Mouse (Mus musculus): ENCODE measurements around the gene Ubl4b. TPM values are rescaled to one million over a fixed set of nuclear protein-coding genes. Genes with fewer than 3 reads are reported as not detected.
A peak's percentile ranks its signal among the peaks of the same experiment; 100 is the strongest.

Ubl4b gene
- polyA plus RNA-seq, 1 experiment from 2014 or later, result not detected

GRCm38 (mm10) chr3:107583893-107584292 lies 29.0 kb upstream of the Ubl4b start:
- Histone ChIP-seq H3K9me3 (no peaks in the 10 kb centered on the region), H3K27ac (replicated peaks) (no peak overlapping the region), H3K4me1 (peaks cover 10% of the 10 kb centered on the region), H3K4me3 (no peak overlapping the region), H3K4me2 (replicated peaks) (no peak overlapping the region), H3K27me3 (peaks cover 99% of the 10 kb centered on the region), H3K36me3 (no peaks in the 10 kb centered on the region), H3K9ac (replicated peaks) (no peak overlapping the region)
- 11% methylated on average over 1 of the region's 1 CpGs for WGBS
- ATAC-seq (ENCODE audit: low FRiP score, low read depth), result no peak

- Histone ChIP-seq H3K9ac (replicated peaks) (peak overlapping the region; percentile 24; the same call in 1 of the 2 replicates), H3K27ac (replicated peaks) (no peak overlapping the region), H3K4me1 (peaks cover 10% of the 10 kb centered on the region), H3K36me3 (no peaks in the 10 kb centered on the region), H3K27me3 (peaks cover 97% of the 10 kb centered on the region), H3K9me3 (no peaks in the 10 kb centered on the region), H3K4me3 (peak overlapping the region; percentile 34), H3K4me2 (replicated peaks) (peak overlapping the region; percentile 53)
- WGBS, result under 1% methylated on average over 65 of the region's 65 CpGs
- ATAC-seq (ENCODE audit: low FRiP score, low read depth), result no peak
These were observed 28.2 kb upstream of the Ubl4b start for GRCm38 (mm10) chr3:107582875-107583767.

- H3K27ac ChIP-seq (replicated peaks), result no peak overlapping the region
- H3K4me2 ChIP-seq (replicated peaks), result peak overlapping the region; percentile 53
- H3K9me3 ChIP-seq, result no peaks in the 10 kb centered on the region
- H3K4me1 ChIP-seq, result peaks cover 10% of the 10 kb centered on the region
- WGBS, result 2% methylated on average over 18 of the region's 18 CpGs
- no peak for ATAC-seq (ENCODE audit: low FRiP score, low read depth)
- H3K27me3 ChIP-seq, result peaks cover 97% of the 10 kb centered on the region
- H3K36me3 ChIP-seq, result no peaks in the 10 kb centered on the region
- H3K9ac ChIP-seq (replicated peaks), result 0 out of 2 replicates have a peak overlapping the region, but pooled peaks have one; percentile 24
- H3K4me3 ChIP-seq, result peak overlapping the region; percentile 34
These were observed 27.4 kb upstream of the Ubl4b start for GRCm38 (mm10) chr3:107582130-107582874.

DNA sequence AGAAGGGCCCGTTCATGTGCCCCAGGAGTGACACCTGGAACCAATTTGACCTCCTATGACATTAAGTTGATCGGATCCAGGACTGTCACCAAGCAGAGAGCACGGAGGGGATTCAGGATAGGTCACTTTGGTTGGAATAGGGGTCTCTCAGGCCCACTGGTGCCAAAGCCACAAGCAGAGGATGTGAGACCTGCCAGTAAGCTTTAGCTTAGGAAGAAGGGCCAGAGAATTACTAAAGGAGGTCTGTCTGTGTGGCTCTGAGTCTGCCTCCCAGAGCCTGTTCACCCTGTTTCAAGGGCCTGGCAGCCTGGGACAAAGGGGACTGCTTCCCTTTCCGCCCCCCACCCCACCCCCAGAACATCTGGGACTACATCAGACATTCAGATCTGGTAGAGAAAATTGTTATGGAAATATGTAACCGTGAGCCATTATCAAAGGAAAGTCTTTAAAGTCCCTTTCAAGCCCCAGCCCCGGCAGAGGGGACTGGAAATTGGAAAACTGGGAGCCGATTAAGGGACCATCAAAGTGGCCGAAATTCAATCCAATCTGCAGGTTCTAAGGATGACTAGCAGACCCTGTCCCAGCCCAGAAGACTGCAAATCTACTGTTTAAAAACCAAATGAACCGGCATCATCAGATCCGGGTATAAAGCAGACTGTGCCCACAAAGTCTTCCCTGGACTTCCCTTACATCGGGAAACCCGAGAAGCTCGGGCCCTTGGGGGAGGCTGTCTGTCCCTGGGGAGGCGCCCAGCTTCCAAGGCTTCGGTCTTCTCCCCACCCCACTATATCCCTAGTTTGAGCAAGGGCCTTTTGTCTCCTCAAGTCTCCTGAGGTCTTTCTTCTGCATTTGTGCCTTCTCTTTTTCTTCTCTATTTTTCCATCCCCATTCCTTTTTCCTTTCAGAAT lies 26.5 kb upstream of the Ubl4b start:
- no peak for ATAC-seq (ENCODE audit: low FRiP score, low read depth)
- Histone ChIP-seq H3K9me3 (no peaks in the 10 kb centered on the region), H3K4me1 (peaks cover 10% of the 10 kb centered on the region), H3K4me2 (replicated peaks) (no peak overlapping the region), H3K27me3 (peaks cover 89% of the 10 kb centered on the region), H3K36me3 (no peaks in the 10 kb centered on the region), H3K9ac (replicated peaks) (no peak overlapping the region), H3K4me3 (no peak overlapping the region), H3K27ac (replicated peaks) (no peak overlapping the region)
- WGBS, result 2% methylated on average over 15 of the region's 15 CpGs

GRCm38 (mm10) chr3:107579466-107579865 lies 24.6 kb upstream of the Ubl4b start:
- Histone ChIP-seq H3K4me3 (no peak overlapping the region), H3K9ac (replicated peaks) (no peak overlapping the region), H3K4me2 (replicated peaks) (no peak overlapping the region), H3K9me3 (no peaks in the 10 kb centered on the region), H3K27ac (replicated peaks) (no peak overlapping the region), H3K4me1 (peaks cover 10% of the 10 kb centered on the region), H3K27me3 (peaks cover 70% of the 10 kb centered on the region), H3K36me3 (no peaks in the 10 kb centered on the region)
- no peak for ATAC-seq (ENCODE audit: low FRiP score, low read depth)
- 2% methylated on average over 4 of the region's 4 CpGs for WGBS

DNA sequence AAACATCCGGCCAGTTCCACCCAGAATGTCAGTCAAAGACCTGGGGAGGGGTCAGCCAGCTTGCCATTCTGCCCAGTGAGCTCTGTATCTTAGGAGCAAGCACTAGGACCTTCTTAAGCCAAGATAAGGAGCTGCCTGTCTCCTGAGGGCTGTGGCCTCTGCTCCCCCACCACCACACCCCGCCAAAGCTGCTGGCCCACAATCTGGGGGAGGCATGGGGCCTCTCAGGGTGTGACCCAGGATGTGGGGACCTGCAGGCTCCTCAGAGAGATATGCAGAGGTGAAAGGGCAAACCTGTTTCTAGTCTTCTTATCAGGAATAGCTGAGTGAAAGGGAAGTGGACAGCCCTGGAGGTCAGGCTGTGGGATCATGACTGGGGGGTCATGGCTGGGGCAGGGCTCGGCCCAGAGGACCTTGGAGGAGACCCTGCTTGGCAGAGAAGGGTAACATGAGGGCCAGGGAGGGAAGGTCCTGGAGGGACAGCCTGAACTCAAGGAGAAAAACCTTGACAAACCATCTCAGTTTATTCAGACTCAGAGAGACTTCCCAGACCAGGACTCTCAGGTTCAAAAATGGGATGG lies 23.0 kb upstream of the Ubl4b start:
- Histone ChIP-seq H3K4me3 (no peak overlapping the region), H3K4me1 (peaks cover 4% of the 10 kb centered on the region), H3K9ac (replicated peaks) (no peak overlapping the region), H3K27ac (replicated peaks) (no peak overlapping the region), H3K27me3 (peaks cover 55% of the 10 kb centered on the region), H3K36me3 (no peaks in the 10 kb centered on the region), H3K4me2 (replicated peaks) (no peak overlapping the region), H3K9me3 (no peaks in the 10 kb centered on the region)
- WGBS, result 50% methylated on average over 3 of the region's 3 CpGs
- no peak for ATAC-seq (ENCODE audit: low FRiP score, low read depth)

GRCm38 (mm10) chr3:107576807-107577206 lies 21.9 kb upstream of the Ubl4b start:
- Histone ChIP-seq H3K4me1 (no peaks in the 10 kb centered on the region; the same call in 1 of the 2 replicates), H3K27ac (replicated peaks) (no peak overlapping the region), H3K4me3 (no peak overlapping the region), H3K27me3 (peaks cover 47% of the 10 kb centered on the region), H3K4me2 (replicated peaks) (no peak overlapping the region), H3K9me3 (no peaks in the 10 kb centered on the region), H3K9ac (replicated peaks) (no peak overlapping the region), H3K36me3 (no peaks in the 10 kb centered on the region)
- no peak for ATAC-seq (ENCODE audit: low FRiP score, low read depth)
- 84% methylated on average over 3 of the region's 3 CpGs for WGBS

DNA sequence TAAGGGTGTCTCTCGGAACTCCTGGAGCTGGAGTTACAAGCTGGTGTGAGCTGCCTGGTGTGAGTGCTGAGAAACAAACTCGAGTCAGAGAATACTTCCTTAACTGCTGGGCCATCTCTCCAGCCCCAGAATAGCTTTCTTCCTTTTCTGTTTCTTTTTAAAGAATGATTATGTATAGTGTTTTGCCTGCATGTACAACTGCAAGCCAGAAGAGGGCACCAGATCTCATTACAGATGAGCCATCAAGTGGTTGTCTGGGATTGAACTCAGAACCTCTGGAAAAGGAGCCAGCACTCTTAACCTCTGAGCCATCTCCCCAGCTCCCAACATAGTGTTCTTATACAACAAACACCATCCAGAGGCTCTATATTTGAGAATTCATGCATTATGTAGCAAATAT lies 16.3 kb upstream of the Ubl4b start:
- Histone ChIP-seq H3K36me3 (no peaks in the 10 kb centered on the region), H3K9me3 (no peaks in the 10 kb centered on the region), H3K4me3 (no peak overlapping the region), H3K4me2 (replicated peaks) (no peak overlapping the region), H3K4me1 (no peaks in the 10 kb centered on the region), H3K27me3 (peaks cover 8% of the 10 kb centered on the region), H3K9ac (replicated peaks) (no peak overlapping the region), H3K27ac (replicated peaks) (no peak overlapping the region)
- WGBS, result 56% methylated on average over 2 of the region's 2 CpGs
- no peak for ATAC-seq (ENCODE audit: low FRiP score, low read depth)

DNA sequence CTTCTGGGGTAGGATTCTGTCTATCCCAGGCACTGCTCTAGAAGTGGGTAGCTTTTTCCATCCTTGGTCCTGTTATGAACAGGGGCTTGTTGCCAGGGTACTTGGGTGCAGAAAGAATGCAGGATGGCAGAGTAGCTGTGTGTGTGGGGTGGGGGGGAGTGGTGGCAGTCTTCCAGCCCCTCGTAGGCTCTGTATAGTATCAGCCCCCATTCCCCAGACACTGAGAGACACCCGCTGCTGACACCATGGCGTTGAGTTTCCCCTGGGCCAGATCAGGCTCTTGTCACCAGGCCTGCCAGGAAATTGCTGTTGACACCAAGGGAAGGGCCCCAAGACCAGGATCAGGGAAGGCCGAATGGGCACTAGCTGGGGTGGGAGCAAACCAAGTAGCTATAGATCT lies 13.8 kb upstream of the Ubl4b start:
- Histone ChIP-seq H3K27me3 (peaks cover 11% of the 10 kb centered on the region), H3K9me3 (no peaks in the 10 kb centered on the region), H3K27ac (replicated peaks) (no peak overlapping the region), H3K36me3 (no peaks in the 10 kb centered on the region), H3K9ac (replicated peaks) (no peak overlapping the region), H3K4me3 (no peak overlapping the region), H3K4me2 (replicated peaks) (no peak overlapping the region), H3K4me1 (peaks cover 2% of the 10 kb centered on the region; the same call in 1 of the 2 replicates)
- WGBS, result 77% methylated on average over 4 of the region's 4 CpGs
- no peak for ATAC-seq (ENCODE audit: low FRiP score, low read depth)

- Histone ChIP-seq H3K9ac (replicated peaks) (no peak overlapping the region), H3K9me3 (no peaks in the 10 kb centered on the region), H3K27ac (replicated peaks) (no peak overlapping the region), H3K27me3 (peaks cover 11% of the 10 kb centered on the region), H3K4me1 (peaks cover 2% of the 10 kb centered on the region; the same call in 1 of the 2 replicates), H3K4me3 (no peak overlapping the region), H3K4me2 (replicated peaks) (no peak overlapping the region), H3K36me3 (no peaks in the 10 kb centered on the region)
- WGBS, result 87% methylated on average over 7 of the region's 7 CpGs
- ATAC-seq (ENCODE audit: low FRiP score, low read depth), result no peak
These were observed 12.9 kb upstream of the Ubl4b start for GRCm38 (mm10) chr3:107567766-107568165.

DNA sequence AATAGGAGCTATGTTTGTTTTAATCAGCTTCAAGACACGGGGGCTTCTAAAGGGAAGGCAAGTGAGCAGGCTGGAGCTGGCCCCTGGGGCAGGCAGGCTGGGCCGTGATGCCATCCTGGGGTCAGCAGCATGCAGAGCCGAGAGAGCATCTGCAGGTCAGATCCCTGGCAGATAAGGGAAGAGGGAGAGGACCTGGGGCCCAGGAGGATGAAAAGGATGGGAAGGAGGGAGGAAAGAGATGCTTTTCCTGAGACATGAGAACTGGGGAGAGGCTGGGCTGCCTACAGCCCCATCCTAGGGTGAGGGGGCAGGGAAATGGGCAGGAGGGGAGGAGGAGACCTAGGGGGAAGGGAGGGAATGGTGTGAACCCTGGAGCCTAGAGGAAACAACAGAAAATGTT lies 10.5 kb upstream of the Ubl4b start:
- 33% methylated on average over 3 of the region's 3 CpGs for WGBS
- Histone ChIP-seq H3K9me3 (no peaks in the 10 kb centered on the region), H3K4me1 (peaks cover 2% of the 10 kb centered on the region; the same call in 1 of the 2 replicates), H3K36me3 (no peaks in the 10 kb centered on the region), H3K27ac (replicated peaks) (no peak overlapping the region), H3K27me3 (peaks cover 8% of the 10 kb centered on the region; the same call in 1 of the 2 replicates), H3K9ac (replicated peaks) (no peak overlapping the region), H3K4me2 (replicated peaks) (no peak overlapping the region), H3K4me3 (no peak overlapping the region)
- ATAC-seq (ENCODE audit: low FRiP score, low read depth), result no peak

Data from midbrain, embryonic 12.5 days (tissue).